Mouse (Mus musculus) megakaryocyte, embryonic 14.5 days (primary cell): ENCODE data around the gene Gm20425.

ENCODE experiments used
- FLI1 ChIP-seq: IDR thresholded peaks from 2 replicates; pipeline ENCODE4 v1.6.1; 2012; ENCODE audit warnings: low read length, inconsistent platforms, mixed read lengths
- GATA1 ChIP-seq: IDR thresholded peaks from 3 replicates; pipeline ENCODE4 v1.6.1; 2012; ENCODE audit warnings: mixed read lengths, low read length, inconsistent platforms, borderline replicate concordance

GRCm38 (mm10) chr9:103252906-103253305 is 22.8 kb upstream of the Gm20425 start:
- TF ChIP-seq GATA1 (no peak), FLI1 (no peak)
